Mouse (Mus musculus) cortical plate, adult 2 months (tissue): ENCODE measurements around the gene Slc25a38. TPM values are rescaled to one million over a fixed set of nuclear protein-coding genes. Genes with fewer than 3 reads are reported as not detected.
"Not testable (repeated sequence)": the region's sequence is repeated elsewhere in the genome, so short reads cannot be mapped to it uniquely, and the experiment has no call there.

Source experiments
- H3K27ac ChIP-seq: fragments of 200-500 bp; 2 replicates; pipeline ENCODE4 v1.5.1; 2012; ENCODE audit warnings: low read length, control low read depth, inconsistent platforms; ENCODE audit not compliant: insufficient read depth
- H3K4me1 ChIP-seq: fragments of 200-500 bp; 2 replicates; pipeline ENCODE4 v1.6.1; 2011; ENCODE audit warnings: low read length; ENCODE audit not compliant: control insufficient read depth, insufficient read depth
- H3K4me3 ChIP-seq: fragments of 200-500 bp; 2 replicates; pipeline ENCODE4 v1.5.1; 2011; ENCODE audit warnings: mild to moderate bottlenecking, low read length, control low read depth; ENCODE audit not compliant: insufficient read depth
- CTCF ChIP-seq: fragments of 200-500 bp; IDR thresholded peaks from 2 replicates; pipeline ENCODE4 v1.5.1; 2011; ENCODE audit warnings: mild to moderate bottlenecking, control low read depth, low read length; ENCODE audit not compliant: insufficient read depth; ENCODE audit errors: extremely low read depth
- POLR2A ChIP-seq: fragments of 200-500 bp; IDR thresholded peaks from 2 replicates; pipeline ENCODE4 v1.6.1; 2011; ENCODE audit warnings: mild to moderate bottlenecking, low read length, control low read depth; ENCODE audit not compliant: insufficient read depth; ENCODE audit errors: extremely low read depth
- polyA plus RNA-seq: library from polyadenylated mRNA; depleted of rRNA; stranded (reverse); fragments of >200 nt; gene quantifications from 2 replicates; pipeline ENCODE4 v1.2.3, GENCODE M21; 2012

The Slc25a38 gene
- polyA plus RNA-seq, 1 experiment: 23.3 TPM

GRCm38 (mm10) chr9:120093701-120094100 is 16.5 kb upstream of the Slc25a38 start:
- Histone ChIP-seq H3K27ac (no peak overlapping the region), H3K4me1 (no peaks in the 10 kb centered on the region), H3K4me3 (no peak overlapping the region)
- TF ChIP-seq POLR2A: no peak
- TF ChIP-seq CTCF: no peak

DNA sequence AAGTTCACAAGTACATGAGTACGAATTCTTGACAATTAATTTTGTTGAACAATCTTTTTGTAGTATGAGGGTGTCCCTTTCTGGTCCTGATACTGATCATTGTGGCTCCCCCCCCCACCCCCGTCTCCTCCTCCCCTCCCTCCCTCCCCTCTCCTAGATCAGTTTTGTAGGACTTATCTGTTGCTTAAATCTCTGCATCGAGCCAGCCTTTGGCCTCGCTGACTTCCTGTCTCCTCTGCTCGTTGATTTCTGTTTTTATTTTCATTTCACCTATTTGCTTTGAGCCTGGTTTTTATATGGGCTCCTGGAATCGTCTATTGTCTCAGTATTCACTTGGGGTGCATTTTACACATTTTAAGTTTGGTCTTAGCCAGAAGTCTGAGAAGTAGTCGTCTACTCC is 14.3 kb upstream of the Slc25a38 start:
- Histone ChIP-seq H3K4me1 (no peaks in the 10 kb centered on the region), H3K4me3 (no peak overlapping the region), H3K27ac (no peak overlapping the region)
- TF ChIP-seq POLR2A (no peak), CTCF (no peak)

- no peak for TF ChIP-seq POLR2A
- TF ChIP-seq CTCF: peak; percentile 95
- Histone ChIP-seq H3K4me3 (no peak overlapping the region), H3K4me1 (no peaks in the 10 kb centered on the region), H3K27ac (no peak overlapping the region)
Observed at GRCm38 (mm10) chr9:120098682-120099081, 11.5 kb upstream of the Slc25a38 start.

DNA sequence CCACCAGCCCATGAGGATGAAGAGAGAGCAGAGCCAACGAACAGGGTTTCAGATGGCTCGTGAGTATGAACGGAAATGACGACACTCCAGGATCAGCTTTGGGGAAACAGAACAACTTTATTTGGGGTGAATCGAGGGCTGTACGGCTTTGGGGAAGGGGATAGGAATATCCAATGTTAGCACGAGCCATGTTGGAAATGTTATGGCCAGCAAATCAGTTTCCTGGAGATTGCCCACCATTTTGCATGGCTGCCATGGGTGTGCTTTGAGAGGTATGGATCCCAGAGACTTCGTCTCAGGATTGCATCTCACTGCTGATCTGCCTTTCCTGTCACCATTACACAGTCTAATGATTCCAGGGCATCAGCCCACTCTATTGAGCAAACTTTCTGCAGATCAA is 10.9 kb upstream of the Slc25a38 start:
- H3K27ac ChIP-seq: no peak overlapping the region
- TF ChIP-seq CTCF (no peak), POLR2A (no peak)
- no peak overlapping the region for H3K4me3 ChIP-seq

DNA sequence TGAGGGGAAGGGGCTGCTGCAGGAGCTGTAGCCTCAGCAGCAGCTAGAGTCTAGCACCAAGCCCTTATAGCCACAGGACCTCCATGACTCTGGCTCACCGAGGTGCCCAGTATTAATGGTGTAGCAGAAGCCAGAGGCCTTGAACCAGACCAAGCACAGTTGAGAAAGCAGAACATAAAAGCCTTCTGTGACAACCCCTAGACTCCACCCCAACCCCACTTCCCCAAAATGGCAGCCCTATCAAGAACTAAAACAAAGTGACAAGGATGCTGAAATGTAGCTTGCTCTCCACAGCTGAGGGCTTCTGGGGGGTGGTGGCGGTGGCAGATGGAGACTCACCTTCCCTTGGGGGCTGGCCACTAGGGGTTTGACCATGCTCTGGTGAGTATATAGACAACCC is 9.0 kb upstream of the Slc25a38 start:
- no peaks in the 10 kb centered on the region for H3K4me1 ChIP-seq
- no peak for TF ChIP-seq CTCF
- TF ChIP-seq POLR2A: no peak
- H3K4me3 ChIP-seq: no peak overlapping the region
- H3K27ac ChIP-seq: no peak overlapping the region

More for the DNA sequence above, 10.9 kb upstream of the Slc25a38 start:
- H3K4me1 ChIP-seq: no peaks in the 10 kb centered on the region

DNA sequence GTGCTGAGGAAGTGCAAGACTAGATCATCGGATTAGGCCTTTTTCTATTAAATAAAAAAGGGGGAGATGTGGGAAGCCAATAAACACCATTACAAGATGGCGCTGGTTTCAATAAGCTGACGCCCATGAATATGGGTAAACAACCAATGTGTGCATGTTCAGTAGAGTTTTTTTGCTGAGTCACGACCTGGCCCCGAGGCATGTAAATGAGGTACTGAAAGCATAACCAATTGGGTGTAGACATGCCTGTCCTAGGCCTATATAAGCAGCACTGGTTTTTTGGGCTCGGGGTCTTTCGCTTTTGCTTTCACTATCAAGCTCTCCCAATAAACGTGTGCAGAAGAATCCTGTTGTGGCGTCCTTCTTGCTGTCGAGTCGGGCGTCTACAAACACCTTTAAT is 1.2 kb upstream of the Slc25a38 start:
- not testable (repeated sequence) for H3K4me3 ChIP-seq, H3K27ac ChIP-seq, H3K4me1 ChIP-seq

- TF ChIP-seq POLR2A: no peak
- TF ChIP-seq CTCF: no peak
- H3K27ac ChIP-seq: 0 out of 2 replicates have a peak overlapping the region, but pooled peaks have one; percentile 17
- H3K4me1 ChIP-seq: no peaks in the 10 kb centered on the region
- peak overlapping the region; percentile 86 for H3K4me3 ChIP-seq
Observed at GRCm38 (mm10) chr9:120111156-120111945, 1.2 kb downstream of the Slc25a38 start.

DNA sequence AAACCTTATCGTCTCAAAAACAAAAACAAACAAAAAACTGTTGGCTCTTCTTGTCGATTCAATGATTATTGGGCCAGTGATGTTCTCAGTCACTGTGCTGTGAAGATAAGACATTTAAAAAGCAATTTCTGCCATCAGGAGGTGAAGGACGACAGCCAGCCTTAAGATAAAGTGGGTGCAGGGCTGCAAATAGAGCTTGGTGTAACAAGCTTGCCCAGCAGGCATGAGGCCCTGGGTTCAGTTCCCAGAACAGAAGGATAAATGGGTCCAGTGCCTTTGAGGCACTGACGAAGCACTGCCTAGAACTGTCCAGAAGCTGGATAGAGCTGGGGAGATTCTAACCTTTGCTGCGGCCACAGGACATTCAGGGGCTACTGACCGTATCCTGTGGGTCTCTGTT is 2.3 kb downstream of the Slc25a38 start:
- Histone ChIP-seq H3K27ac (no peak overlapping the region), H3K4me3 (no peak overlapping the region), H3K4me1 (no peaks in the 10 kb centered on the region)
- TF ChIP-seq POLR2A (no peak), CTCF (no peak)

- TF ChIP-seq CTCF (no peak), POLR2A (no peak)
- H3K4me3 ChIP-seq: no peak overlapping the region
- H3K4me1 ChIP-seq: no peaks in the 10 kb centered on the region
- H3K27ac ChIP-seq: no peak overlapping the region
Observed at GRCm38 (mm10) chr9:120113456-120113855, 3.3 kb downstream of the Slc25a38 start.

GRCm38 (mm10) chr9:120114051-120114788 is 4.0 kb downstream of the Slc25a38 start:
- Histone ChIP-seq H3K4me3 (no peak overlapping the region), H3K27ac (no peak overlapping the region)
- no peak for TF ChIP-seq CTCF
- no peak for TF ChIP-seq POLR2A

GRCm38 (mm10) chr9:120114789-120115151 is 4.6 kb downstream of the Slc25a38 start:
- Histone ChIP-seq H3K4me3 (no peak overlapping the region), H3K4me1 (no peaks in the 10 kb centered on the region), H3K27ac (no peak overlapping the region)
- TF ChIP-seq POLR2A: no peak
- TF ChIP-seq CTCF: no peak

More at GRCm38 (mm10) chr9:120114051-120114788, 4.0 kb downstream of the Slc25a38 start:
- no peaks in the 10 kb centered on the region for H3K4me1 ChIP-seq
